Mouse (Mus musculus) cerebellum, adult 2 months (tissue): Measurements from ENCODE around the gene Atl2. TPM values are rescaled to one million over a fixed set of nuclear protein-coding genes. Genes with fewer than 3 reads are reported as not detected.

ENCODE experiments used
- DNase-seq, 2 experiments: peaks; one replicate each; pipeline ENCODE4 v3.0.0; 2021
- H3K27ac ChIP-seq: fragments of 200-500 bp; 2 replicates; pipeline ENCODE4 v1.5.1; 2012; ENCODE audit warnings: low read length, control low read depth, inconsistent platforms; ENCODE audit not compliant: insufficient read depth
- H3K27me3 ChIP-seq: fragments of 200-500 bp; 2 replicates; pipeline ENCODE4 v1.6.1; 2012; ENCODE audit warnings: inconsistent platforms, mild to moderate bottlenecking, low read length, moderate library complexity; ENCODE audit not compliant: control insufficient read depth, insufficient read depth
- H3K4me1 ChIP-seq: fragments of 200-500 bp; 2 replicates; pipeline ENCODE4 v1.6.1; 2011; ENCODE audit warnings: low read length; ENCODE audit not compliant: control insufficient read depth, insufficient read depth
- H3K4me3 ChIP-seq: fragments of 200-500 bp; replicated peaks from 2 replicates; pipeline ENCODE3; 2011; ENCODE audit warnings: mild to moderate bottlenecking, low read depth, low read length, control low read depth; ENCODE audit not compliant: insufficient read depth
- CTCF ChIP-seq: fragments of 200-500 bp; IDR thresholded peaks from 2 replicates; pipeline ENCODE4 v1.5.1; 2011; ENCODE audit warnings: low read depth, mild to moderate bottlenecking, control low read depth, low read length, moderate library complexity, borderline replicate concordance; ENCODE audit not compliant: insufficient read depth
- POLR2A ChIP-seq: fragments of 200-500 bp; IDR thresholded peaks from 2 replicates; pipeline ENCODE4 v1.6.1; 2011; ENCODE audit warnings: low read length, control low read depth, borderline replicate concordance; ENCODE audit not compliant: insufficient read depth
- WGBS: fragments of 180-500 bp; shearing (Covaris S2); methylation state at CpG from one replicate; pipeline ENCODE4 v1.1.7; 2018; 5-methylcytosine and 5-hydroxymethylcytosine counted together
- polyA plus RNA-seq: library from polyadenylated mRNA; depleted of rRNA; stranded (reverse); fragments of >200 nt; gene quantifications from 2 replicates; pipeline ENCODE4 v1.2.3, GENCODE M21; 2012

The Atl2 gene
- polyA plus RNA-seq, 1 experiment = 96.3 TPM

GRCm38 (mm10) chr17:79911718-79912117 lies 15.8 kb upstream of the Atl2 start:
- Histone ChIP-seq H3K27ac (no peak overlapping the region), H3K4me3 (no peak overlapping the region), H3K4me1 (no peaks in the 10 kb centered on the region), H3K27me3 (no peaks in the 10 kb centered on the region)
- WGBS = 85% methylated on average over 3 of the region's 3 CpGs
- DNase-seq = no peak
- TF ChIP-seq POLR2A = no peak
- no peak for TF ChIP-seq CTCF

- WGBS = 88% methylated on average over 12 of the region's 12 CpGs
- no peak overlapping the region for H3K4me3 ChIP-seq
- no peak overlapping the region for H3K27ac ChIP-seq
- no peaks in the 10 kb centered on the region for H3K27me3 ChIP-seq
- TF ChIP-seq POLR2A (no peak), CTCF (no peak)
- no peaks in the 10 kb centered on the region for H3K4me1 ChIP-seq
- DNase-seq = no peak
These were observed 13.6 kb upstream of the Atl2 start for GRCm38 (mm10) chr17:79909571-79909970.

- no peaks in the 10 kb centered on the region for H3K4me1 ChIP-seq
- no peaks in the 10 kb centered on the region for H3K27me3 ChIP-seq
- no peak overlapping the region for H3K4me3 ChIP-seq
- no peak for DNase-seq
- no peak overlapping the region for H3K27ac ChIP-seq
- TF ChIP-seq POLR2A (no peak), CTCF (no peak)
- WGBS = 77% methylated on average over 4 of the region's 4 CpGs
These were observed 11.8 kb upstream of the Atl2 start for GRCm38 (mm10) chr17:79907698-79908097.

- Histone ChIP-seq H3K27ac (no peak overlapping the region), H3K27me3 (no peaks in the 10 kb centered on the region), H3K4me1 (no peaks in the 10 kb centered on the region), H3K4me3 (no peak overlapping the region)
- TF ChIP-seq CTCF = no peak
- DNase-seq = no peak
- WGBS = 93% methylated on average over 8 of the region's 8 CpGs
These were observed 11.0 kb upstream of the Atl2 start for GRCm38 (mm10) chr17:79906791-79907494.

- no peak for TF ChIP-seq POLR2A
- no peak for TF ChIP-seq CTCF
- no peak overlapping the region for H3K27ac ChIP-seq
- H3K4me3 ChIP-seq = no peak overlapping the region
- WGBS = 97% methylated on average over 4 of the region's 4 CpGs
- H3K27me3 ChIP-seq = no peaks in the 10 kb centered on the region
- no peaks in the 10 kb centered on the region for H3K4me1 ChIP-seq
- no peak for DNase-seq
These were observed 8.7 kb upstream of the Atl2 start for GRCm38 (mm10) chr17:79904593-79904992.

GRCm38 (mm10) chr17:79901207-79901606 lies 5.3 kb upstream of the Atl2 start:
- no peak for DNase-seq
- no peak overlapping the region for H3K4me3 ChIP-seq
- no peaks in the 10 kb centered on the region for H3K4me1 ChIP-seq
- no peak for TF ChIP-seq POLR2A
- no peak for TF ChIP-seq CTCF
- WGBS = 54% methylated on average over 6 of the region's 6 CpGs
- H3K27me3 ChIP-seq = no peaks in the 10 kb centered on the region
- H3K27ac ChIP-seq = no peak overlapping the region

- Histone ChIP-seq H3K27ac (no peak overlapping the region), H3K27me3 (no peaks in the 10 kb centered on the region), H3K4me3 (no peak overlapping the region), H3K4me1 (peaks cover 7% of the 10 kb centered on the region; the same call in 1 of the 2 replicates)
- WGBS = 89% methylated on average over 6 of the region's 6 CpGs
- TF ChIP-seq POLR2A = no peak
- TF ChIP-seq CTCF = no peak
- DNase-seq = no peak
These were observed 2.3 kb upstream of the Atl2 start for GRCm38 (mm10) chr17:79898156-79898746.

GRCm38 (mm10) chr17:79897666-79898065 lies 1.7 kb upstream of the Atl2 start:
- no peak for DNase-seq
- TF ChIP-seq POLR2A (no peak), CTCF (no peak)

More at GRCm38 (mm10) chr17:79897666-79898065, 1.7 kb upstream of the Atl2 start:
- no peak overlapping the region for H3K4me3 ChIP-seq
- no peaks in the 10 kb centered on the region for H3K27me3 ChIP-seq
- WGBS = 82% methylated on average over 3 of the region's 3 CpGs
- no peak overlapping the region for H3K27ac ChIP-seq
- H3K4me1 ChIP-seq = peaks cover 7% of the 10 kb centered on the region; the same call in 1 of the 2 replicates
